Mouse (Mus musculus): Measurements from ENCODE around the gene S100a6. TPM values are rescaled to one million over a fixed set of nuclear protein-coding genes. Genes with fewer than 3 reads are reported as not detected.

S100a6 gene
- polyA plus RNA-seq, 1 experiment from 2014 or later, result 84.2 TPM

DNA sequence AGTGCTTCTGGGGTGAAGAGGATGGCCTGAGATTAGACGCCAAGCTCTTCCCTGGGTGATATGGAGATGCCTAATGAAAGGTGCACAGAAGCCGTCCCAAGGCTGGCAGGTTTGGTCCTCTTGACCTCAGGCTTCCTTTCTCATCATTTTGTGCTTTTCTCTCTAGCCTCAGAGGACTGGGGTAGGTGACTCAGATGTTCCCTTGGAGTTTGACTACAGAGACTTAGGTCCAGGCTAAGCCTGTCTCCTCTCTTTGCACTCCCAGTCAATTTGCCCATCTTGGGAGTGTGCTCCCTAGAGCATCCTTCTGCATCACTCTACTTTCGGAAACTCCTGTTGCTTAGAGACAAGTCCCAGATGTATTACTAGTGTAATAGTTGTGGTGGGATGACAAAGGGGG lies 5.3 kb upstream of the S100a6 start:
- Histone ChIP-seq H3K27me3 (ENCODE audit: insufficient read depth, low read length) (no peaks in the 10 kb centered on the region), H3K27ac (ENCODE audit: low read depth) (no peak overlapping the region), H3K4me2 (no peak overlapping the region), H3K9me3 (ENCODE audit: low read depth, low read length) (no peaks in the 10 kb centered on the region), H3K4me3 (ENCODE audit: low read depth, low read length) (no peak overlapping the region), H3K9ac (no peak overlapping the region), H3K4me1 (ENCODE audit: insufficient read depth) (peaks cover 22% of the 10 kb centered on the region), H3K36me3 (ENCODE audit: insufficient read depth) (no peaks in the 10 kb centered on the region)
- TF ChIP-seq CTCF (IDR thresholded peaks at IDR 0.05; ENCODE audit: low read depth), result no peak
- DNase-seq (no peak), ATAC-seq (ENCODE audit: insufficient read depth) (no peak)
- WGBS, result 82% methylated on average over 3 of the region's 3 CpGs

DNA sequence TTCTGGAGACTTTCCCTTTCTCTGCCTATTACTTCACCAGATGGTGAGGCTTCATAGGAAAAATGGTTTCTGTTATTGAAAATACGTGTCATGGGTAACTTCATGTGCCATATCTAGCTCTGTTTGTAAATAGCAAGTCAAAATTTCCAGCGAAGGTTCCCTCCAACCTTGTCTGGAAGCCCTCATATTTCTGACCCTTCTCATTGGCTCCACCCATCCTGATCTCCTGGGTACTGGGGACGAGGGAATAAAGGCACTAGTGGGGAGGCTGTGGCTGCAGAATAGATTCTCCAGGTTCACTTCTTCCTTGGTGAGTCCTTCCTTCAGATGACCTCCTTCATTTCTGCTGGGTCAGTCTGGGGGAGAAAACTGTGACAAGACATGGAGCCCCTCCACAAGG lies 4.5 kb upstream of the S100a6 start, which contains the start of gene S100a5:
TSS of gene S100a5 (plus strand) at position 301 of the 400 bp plus-strand sequence.
- WGBS, result 53% methylated on average over 3 of the region's 3 CpGs
- Histone ChIP-seq H3K27me3 (ENCODE audit: insufficient read depth, low read length) (no peaks in the 10 kb centered on the region), H3K4me1 (ENCODE audit: insufficient read depth) (peaks cover 21% of the 10 kb centered on the region), H3K9me3 (ENCODE audit: low read depth, low read length) (no peaks in the 10 kb centered on the region), H3K4me2 (no peak within 1 kb of the TSS), H3K4me3 (ENCODE audit: low read depth, low read length) (no peak within 1 kb of the TSS), H3K36me3 (ENCODE audit: insufficient read depth) (no peaks in the 10 kb centered on the region), H3K27ac (ENCODE audit: low read depth) (no peak within 1 kb of the TSS), H3K9ac (no peak within 1 kb of the TSS)
- DNase-seq, result no peak
- TF ChIP-seq CTCF (IDR thresholded peaks at IDR 0.05; ENCODE audit: low read depth), result no peak
- ATAC-seq (ENCODE audit: insufficient read depth), result no peak

DNA sequence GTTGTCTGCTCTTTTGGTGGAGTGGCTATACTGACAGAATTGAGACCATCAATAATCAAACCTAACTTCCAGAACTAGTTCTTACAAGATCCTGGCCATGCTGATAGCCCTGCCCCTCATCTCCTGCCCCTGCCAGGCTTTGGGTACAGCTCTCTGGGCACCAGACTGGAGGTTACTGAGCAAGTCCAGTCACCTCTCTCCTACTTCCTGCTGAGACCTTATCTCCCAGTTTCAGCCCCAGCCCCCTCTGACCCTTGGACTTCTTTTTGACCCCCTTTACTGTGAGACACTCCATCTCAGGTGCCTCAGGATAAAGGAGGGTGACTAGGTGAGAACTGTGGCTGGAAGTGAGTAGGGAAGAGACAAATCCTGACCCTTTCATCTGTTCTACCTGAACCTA lies 3.6 kb upstream of the S100a6 start:
- ATAC-seq (ENCODE audit: insufficient read depth), result no peak
- Histone ChIP-seq H3K4me1 (ENCODE audit: insufficient read depth) (peaks cover 15% of the 10 kb centered on the region), H3K9ac (no peak overlapping the region), H3K4me3 (ENCODE audit: low read depth, low read length) (no peak overlapping the region), H3K27ac (ENCODE audit: low read depth) (no peak overlapping the region), H3K36me3 (ENCODE audit: insufficient read depth) (no peaks in the 10 kb centered on the region), H3K27me3 (ENCODE audit: insufficient read depth, low read length) (no peaks in the 10 kb centered on the region), H3K9me3 (ENCODE audit: low read depth, low read length) (no peaks in the 10 kb centered on the region), H3K4me2 (no peak overlapping the region)
- TF ChIP-seq CTCF (IDR thresholded peaks at IDR 0.05; ENCODE audit: low read depth), result no peak
- DNase-seq, result no peak

DNA sequence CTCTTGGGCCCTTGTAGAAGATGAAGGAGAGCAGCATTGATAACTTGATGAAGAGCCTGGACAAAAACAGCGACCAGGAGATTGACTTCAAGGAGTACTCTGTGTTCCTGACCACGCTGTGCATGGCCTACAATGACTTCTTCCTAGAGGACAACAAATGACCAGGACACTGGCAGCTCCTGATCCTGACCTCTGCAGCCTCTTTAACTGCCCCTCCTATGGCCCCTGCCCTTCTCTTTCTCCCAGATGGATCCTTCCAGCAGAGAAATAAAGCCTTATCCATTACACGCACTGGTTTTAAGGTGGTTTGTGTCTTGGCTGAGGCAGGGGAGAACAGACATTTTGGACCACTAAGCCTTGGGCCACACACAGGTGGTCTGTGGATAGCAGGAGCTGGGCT lies 1.2 kb upstream of the S100a6 start:
- Histone ChIP-seq H3K27me3 (ENCODE audit: insufficient read depth, low read length) (no peaks in the 10 kb centered on the region), H3K9me3 (ENCODE audit: low read depth, low read length) (no peaks in the 10 kb centered on the region), H3K27ac (ENCODE audit: low read depth) (no peak overlapping the region), H3K4me3 (ENCODE audit: low read depth, low read length) (no peak overlapping the region), H3K4me1 (ENCODE audit: insufficient read depth) (no peaks in the 10 kb centered on the region; the same call in 1 of the 2 replicates), H3K4me2 (no peak overlapping the region), H3K9ac (no peak overlapping the region), H3K36me3 (ENCODE audit: insufficient read depth) (no peaks in the 10 kb centered on the region)
- 84% methylated on average over 3 of the region's 3 CpGs for WGBS
- no peak for DNase-seq
- ATAC-seq (ENCODE audit: insufficient read depth), result no peak
- TF ChIP-seq CTCF (IDR thresholded peaks at IDR 0.05; ENCODE audit: low read depth), result no peak

DNA sequence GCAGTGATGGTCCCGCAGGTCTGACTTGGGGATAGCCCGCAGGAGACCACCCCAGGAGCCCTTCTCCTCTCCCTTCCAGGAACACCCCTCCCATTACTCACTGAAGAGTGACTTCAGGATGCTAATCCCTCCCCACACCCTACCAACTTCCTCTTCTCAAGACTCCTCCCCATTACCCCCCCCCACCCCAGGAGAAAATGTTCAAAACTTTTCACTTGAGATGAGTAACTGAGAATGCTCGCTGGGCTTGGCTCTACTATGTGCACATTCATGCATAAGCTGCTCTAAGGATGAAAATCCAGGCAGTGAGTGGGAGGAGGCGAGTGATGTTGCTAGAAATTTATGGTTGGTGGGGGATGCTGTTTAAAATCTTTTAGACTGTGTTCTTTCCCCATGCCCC lies 621 bp upstream of the S100a6 start:
- WGBS, result 57% methylated on average over 4 of the region's 4 CpGs
- no peak for TF ChIP-seq CTCF (IDR thresholded peaks at IDR 0.05; ENCODE audit: low read depth)
- Histone ChIP-seq H3K4me1 (ENCODE audit: insufficient read depth) (no peaks in the 10 kb centered on the region; the same call in 1 of the 2 replicates), H3K36me3 (ENCODE audit: insufficient read depth) (no peaks in the 10 kb centered on the region), H3K4me2 (no peak overlapping the region), H3K9me3 (ENCODE audit: low read depth, low read length) (no peaks in the 10 kb centered on the region), H3K27ac (ENCODE audit: low read depth) (no peak overlapping the region), H3K4me3 (ENCODE audit: low read depth, low read length) (no peak overlapping the region), H3K9ac (no peak overlapping the region), H3K27me3 (ENCODE audit: insufficient read depth, low read length) (no peaks in the 10 kb centered on the region)
- ATAC-seq (ENCODE audit: insufficient read depth) (no peak), DNase-seq (no peak)

DNA sequence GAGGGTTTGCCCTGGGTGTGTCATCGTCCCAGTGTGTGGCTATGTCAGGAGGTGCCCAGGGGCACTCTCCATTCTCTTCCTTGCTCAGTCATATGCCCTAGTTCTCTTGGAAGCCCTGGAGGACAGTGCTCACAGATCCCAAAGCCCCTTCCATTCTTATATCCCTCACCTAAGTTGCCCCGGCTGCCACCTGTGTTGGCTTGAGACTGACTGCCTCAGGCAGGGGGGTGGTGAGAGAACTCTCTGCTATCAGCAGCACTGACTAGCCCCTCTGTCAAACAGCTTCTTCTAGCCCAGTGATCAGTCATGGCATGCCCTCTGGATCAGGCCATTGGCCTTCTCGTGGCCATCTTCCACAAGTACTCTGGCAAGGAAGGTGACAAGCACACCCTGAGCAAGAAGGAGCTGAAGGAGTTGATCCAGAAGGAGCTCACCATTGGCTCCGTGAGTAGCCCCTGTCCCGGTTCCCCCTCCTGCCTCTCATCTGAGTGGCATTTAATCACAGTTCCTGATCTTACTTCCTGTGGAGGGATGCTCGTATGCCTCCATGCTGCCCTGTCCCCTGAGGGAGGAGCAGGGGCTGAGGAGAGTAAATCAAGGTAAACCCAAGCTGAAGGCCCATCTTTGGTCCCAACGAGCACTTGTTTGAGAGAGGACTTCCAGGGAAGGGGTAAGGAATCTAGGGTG lies 922 bp downstream of the S100a6 start:
- Histone ChIP-seq H3K36me3 (ENCODE audit: insufficient read depth) (no peaks in the 10 kb centered on the region), H3K9me3 (ENCODE audit: low read depth, low read length) (no peaks in the 10 kb centered on the region), H3K4me1 (ENCODE audit: insufficient read depth) (no peaks in the 10 kb centered on the region; the same call in 1 of the 2 replicates), H3K9ac (peak overlapping the region; percentile 50; the same call in 1 of the 2 replicates), H3K4me3 (ENCODE audit: low read depth, low read length) (peak overlapping the region; percentile 32), H3K27me3 (ENCODE audit: insufficient read depth, low read length) (no peaks in the 10 kb centered on the region), H3K4me2 (peak overlapping the region; percentile 67), H3K27ac (ENCODE audit: low read depth) (no peak overlapping the region)
- no peak for TF ChIP-seq CTCF (IDR thresholded peaks at IDR 0.05; ENCODE audit: low read depth)
- ATAC-seq (ENCODE audit: insufficient read depth) (0 out of 2 replicates have a peak, but pooled peaks have one; percentile 9), DNase-seq (no peak)
- 57% methylated on average over 7 of the region's 7 CpGs for WGBS

DNA sequence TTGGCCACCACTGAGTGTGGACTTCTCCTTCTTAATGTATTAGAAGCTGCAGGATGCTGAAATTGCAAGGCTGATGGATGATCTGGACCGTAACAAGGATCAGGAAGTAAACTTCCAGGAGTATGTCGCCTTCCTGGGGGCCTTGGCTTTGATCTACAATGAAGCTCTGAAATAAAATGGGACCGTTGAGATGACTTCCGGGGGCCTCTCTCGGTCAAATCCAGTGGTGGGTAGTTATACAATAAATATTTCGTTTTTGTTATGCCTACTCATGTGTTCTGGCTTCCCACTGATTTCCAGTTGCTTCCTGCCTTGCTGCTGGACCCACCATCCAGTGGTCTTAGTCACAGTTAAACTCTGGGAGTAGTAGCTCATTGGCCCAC lies 1.5 kb downstream of the S100a6 start:
- Histone ChIP-seq H3K9ac (no peak overlapping the region), H3K27me3 (ENCODE audit: insufficient read depth, low read length) (no peaks in the 10 kb centered on the region), H3K9me3 (ENCODE audit: low read depth, low read length) (no peaks in the 10 kb centered on the region), H3K27ac (ENCODE audit: low read depth) (no peak overlapping the region), H3K4me1 (ENCODE audit: insufficient read depth) (no peaks in the 10 kb centered on the region; the same call in 1 of the 2 replicates), H3K4me3 (ENCODE audit: low read depth, low read length) (no peak overlapping the region), H3K36me3 (ENCODE audit: insufficient read depth) (no peaks in the 10 kb centered on the region), H3K4me2 (peak overlapping the region; percentile 67)
- no peak for DNase-seq
- TF ChIP-seq CTCF (IDR thresholded peaks at IDR 0.05; ENCODE audit: low read depth), result no peak
- ATAC-seq (ENCODE audit: insufficient read depth), result no peak
- WGBS, result 86% methylated on average over 6 of the region's 6 CpGs
